Mouse (Mus musculus) neutrophil, adult 83 days (primary cell): Measurements from ENCODE around the gene Glt6d1. TPM values are rescaled to one million over a fixed set of nuclear protein-coding genes. Genes with fewer than 3 reads are reported as not detected.

Experiments
- total RNA-seq, 2 experiments: library from RNA; stranded (reverse); gene quantifications; one replicate each; pipeline ENCODE4 v1.2.4; 2023

Gene Glt6d1
- total RNA-seq, result not detected

GRCm38 (mm10) chr2:25815748-25816147 lies at the start of gene Glt6d1:
Gene Glt6d1, minus strand, starts transcription at chr2:25815848.

DNA sequence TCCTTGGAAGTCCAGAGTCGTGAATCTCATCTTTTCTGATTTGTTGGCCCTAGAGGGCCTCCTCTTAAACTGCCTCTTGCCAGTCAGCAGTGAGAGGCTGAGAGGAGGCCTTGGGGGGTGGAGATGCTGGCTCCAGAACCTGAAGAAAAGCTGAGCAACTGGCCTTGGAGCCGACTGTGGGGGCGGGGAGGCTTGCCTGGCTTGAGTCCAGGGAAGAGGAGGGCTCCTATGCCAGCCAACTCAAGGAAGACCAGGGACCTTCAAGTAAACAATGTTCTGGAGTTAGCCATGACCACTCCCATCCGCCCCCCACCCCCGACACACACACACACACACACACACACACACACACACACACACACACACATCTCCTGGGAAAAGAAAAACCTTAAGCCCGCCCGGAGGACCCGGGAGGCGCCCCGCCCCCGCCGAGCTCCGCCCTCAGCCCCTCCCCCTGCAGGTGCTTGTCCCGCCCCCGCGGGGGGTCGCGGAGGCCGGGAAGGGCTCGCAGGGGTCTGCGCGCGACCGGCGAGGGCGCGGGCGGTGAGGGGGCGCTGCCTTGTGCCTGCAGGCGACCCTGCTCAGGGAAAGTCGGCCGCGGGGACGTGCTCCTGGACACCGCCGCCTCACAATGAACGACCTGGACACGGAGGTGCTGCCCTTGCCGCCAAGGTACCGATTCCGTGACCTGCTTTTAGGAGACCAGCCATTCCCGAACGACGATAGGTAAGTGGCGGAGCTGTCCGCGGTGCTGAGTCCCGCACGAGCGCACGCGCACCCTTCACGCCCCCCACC lies 47.9 kb upstream of the Glt6d1 start, which contains the start of gene Kcnt1:
Kcnt1 (plus strand) TSS at position 398 of the 795 bp plus-strand sequence.

GRCm38 (mm10) chr2:25847226-25847625 lies 31.6 kb upstream of the Glt6d1 start, which contains the start of gene Sohlh1:
Gene Sohlh1, minus strand, starts transcription at chr2:25847248.

DNA sequence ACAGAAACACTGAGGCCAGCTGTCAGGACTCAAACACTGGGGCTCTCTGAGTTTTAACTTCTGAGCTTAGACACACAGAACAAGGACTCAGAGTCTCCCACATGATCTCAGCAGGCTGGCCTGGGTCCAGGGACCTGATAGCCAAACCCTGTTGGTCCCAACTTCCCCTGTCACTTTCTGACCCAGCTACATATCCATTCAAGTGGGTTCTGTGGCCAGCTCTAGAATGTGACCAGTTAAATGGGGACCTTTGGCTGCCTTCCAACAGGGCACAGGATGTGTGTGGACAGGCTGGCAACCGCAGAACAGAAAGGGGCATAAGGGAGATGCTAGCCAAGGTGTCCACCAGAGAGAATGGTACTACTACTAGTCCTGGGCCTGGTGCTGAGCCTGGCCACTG lies 7.2 kb upstream of the Glt6d1 start, which contains the start of gene Lcn9:
Lcn9 (plus strand) TSS at position 348 of the 400 bp plus-strand sequence.

GRCm38 (mm10) chr2:25781957-25782356 lies 33.7 kb downstream of the Glt6d1 start, which contains the start of gene Gm13539:
Gene Gm13539, plus strand, starts transcription at chr2:25782257.

DNA sequence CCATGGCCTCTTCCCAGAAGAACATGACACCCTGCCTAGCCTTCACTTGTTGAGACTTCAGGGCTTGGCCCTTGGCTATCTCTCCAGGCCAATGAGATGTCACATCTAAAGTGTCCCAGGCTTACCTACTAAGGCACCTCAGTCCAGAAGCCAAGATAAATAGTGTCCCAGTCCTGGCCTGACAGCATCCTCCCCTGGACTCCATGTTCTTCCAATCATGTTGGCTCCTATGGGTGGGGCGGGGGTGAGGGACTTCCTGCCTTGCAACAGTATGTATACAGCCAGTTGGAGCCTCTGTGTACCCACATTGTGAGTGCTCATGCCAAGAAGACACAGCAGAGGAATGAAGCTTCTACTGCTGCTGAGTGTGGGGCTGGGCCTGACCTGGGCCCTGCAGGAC lies 38.9 kb downstream of the Glt6d1 start, which contains the start of gene Lcn11:
Lcn11 (plus strand) TSS at position 301 of the 400 bp plus-strand sequence.

GRCm38 (mm10) chr2:25765269-25765668 lies 50.4 kb downstream of the Glt6d1 start, which contains the start of gene Lcn3:
Gene Lcn3, plus strand, starts transcription at chr2:25765569.

Other genes starting within 250 kb of the Glt6d1 start
- gene Mamdc4, start 241.0 kb downstream of the Glt6d1 start, total RNA-seq, result under 1 TPM; 0.51 to 0.99 TPM
- 1 to 10 TPM; 8.1 to 8.8 TPM for gene Phpt1, start 240.6 kb downstream of the Glt6d1 start, total RNA-seq
- not detected for gene Ajm1, start 234.1 kb downstream of the Glt6d1 start, total RNA-seq
- gene Rabl6, start 207.3 kb downstream of the Glt6d1 start, total RNA-seq, result 10 to 100 TPM; 34.0 to 41.8 TPM
- gene Ccdc183, start 198.2 kb downstream of the Glt6d1 start, total RNA-seq, result not detected
- 1 to 10 TPM; 5.3 to 5.9 TPM for gene Tmem141, start 193.8 kb downstream of the Glt6d1 start, total RNA-seq
- gene Fcna, start 187.8 kb downstream of the Glt6d1 start, total RNA-seq, result 1 to 10 TPM in 1 of 2 experiments, under 1 TPM in 1; 0.79 to 1.7 TPM
- gene Lcn8, start 162.7 kb downstream of the Glt6d1 start, total RNA-seq, result not detected
- not detected for gene Lcn5, start 157.9 kb downstream of the Glt6d1 start, total RNA-seq
- not detected for gene Lcn6, start 139.1 kb downstream of the Glt6d1 start, total RNA-seq
- gene Lcn10, start 133.1 kb downstream of the Glt6d1 start, total RNA-seq, result not detected
- gene Obp2a, start 115.8 kb downstream of the Glt6d1 start, total RNA-seq, result not detected
- gene Bmyc, start 109.1 kb downstream of the Glt6d1 start, total RNA-seq, result 1 to 10 TPM; 3.2 to 6.8 TPM
- not detected for gene Obp2b, start 78.8 kb downstream of the Glt6d1 start, total RNA-seq
- not detected for gene Lcn3, start 50.3 kb downstream of the Glt6d1 start, total RNA-seq
- gene Lcn11, start 38.8 kb downstream of the Glt6d1 start, total RNA-seq, result not detected
- gene Gm13539, start 33.6 kb downstream of the Glt6d1 start, total RNA-seq, result not detected
- gene Lcn9, start 7.3 kb upstream of the Glt6d1 start, total RNA-seq, result not detected
- not detected for gene Sohlh1, start 31.4 kb upstream of the Glt6d1 start, total RNA-seq
- not detected for gene Kcnt1, start 47.9 kb upstream of the Glt6d1 start, total RNA-seq
- 10 to 100 TPM in 1 of 2 experiments, 1 to 10 TPM in 1; 9.7 to 10.5 TPM for gene Camsap1, start 167.4 kb upstream of the Glt6d1 start, total RNA-seq
- 10 to 100 TPM; 41.8 to 51.7 TPM for gene Ubac1, start 205.9 kb upstream of the Glt6d1 start, total RNA-seq